ENCODE assay signal across 29 mouse cellular contexts in the genomic region with DNA sequence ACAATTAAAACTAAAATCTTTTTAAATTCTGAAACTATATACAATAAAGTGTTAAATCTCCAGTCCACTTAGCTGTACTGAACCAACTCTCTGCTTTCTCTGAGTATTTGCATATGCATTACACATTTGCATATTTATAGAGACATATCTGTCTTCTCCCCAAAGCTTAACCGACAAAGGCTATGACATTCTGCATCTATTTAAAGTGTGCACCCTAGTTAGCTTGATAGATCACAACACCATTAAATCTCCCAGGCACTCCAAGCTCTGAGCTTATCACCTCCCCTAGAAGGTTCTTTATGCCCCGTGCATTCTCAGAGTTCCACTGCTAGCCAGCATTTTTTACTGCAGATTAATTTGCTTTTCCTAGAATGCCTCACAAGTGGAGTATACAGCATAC. TPM values are rescaled to one million over a fixed set of nuclear protein-coding genes. Genes with fewer than 3 reads are reported as not detected.
A peak's percentile ranks its signal among the peaks of the same experiment; 100 is the strongest.
DNase-seq lines count a peak whose midpoint lies in the region; ATAC-seq lines count a peak whose summit lies in the region.
"Had no signal": no experiment of that assay in that cellular context is flagged by ENCODE, and none has a peak within 500 bp of the region (broad histone marks: within the 10 kb centered on the region; RNA-seq: fewer than 3 reads in every experiment).

No protein-coding gene starts in this region.

- H3K9ac ChIP-seq in forebrain, embryonic 16.5 days (replicated peaks; ENCODE audit: low read depth, low read length) = no peak overlapping the region
- H3K9ac ChIP-seq in forebrain, embryonic 12.5 days = no peak overlapping the region
- no peak overlapping the region for H3K9ac ChIP-seq in heart, embryonic 14.5 days (ENCODE audit: low read length)
- H3K9ac ChIP-seq in midbrain, embryonic 11.5 days (ENCODE audit: low read length) = no peak overlapping the region
- H3K9ac ChIP-seq: embryonic facial prominence, embryonic 12.5 days; hindbrain, embryonic 14.5 days; liver, embryonic 14.5 days; stomach, embryonic 15.5 days had no signal

- H3K36me3 ChIP-seq in forebrain, embryonic 16.5 days (ENCODE audit: control insufficient read depth, insufficient read depth) = no peaks in the 10 kb centered on the region
- no peaks in the 10 kb centered on the region for H3K36me3 ChIP-seq in forebrain, embryonic 12.5 days (replicated peaks)
- no peaks in the 10 kb centered on the region for H3K36me3 ChIP-seq in heart, embryonic 14.5 days (ENCODE audit: control insufficient read depth, insufficient read depth, low read length)
- H3K36me3 ChIP-seq in midbrain, embryonic 11.5 days (ENCODE audit: control insufficient read depth, insufficient read depth, low read length) = no peaks in the 10 kb centered on the region
- H3K36me3 ChIP-seq in midbrain, embryonic 10.5 days = no peaks in the 10 kb centered on the region
- H3K36me3 ChIP-seq: embryonic facial prominence, embryonic 12.5 days; stomach, embryonic 15.5 days had no signal

- H3K27ac ChIP-seq in forebrain, embryonic 16.5 days (ENCODE audit: low read length) = peak overlapping the region; percentile 4; the same call in 1 of the 2 replicates
- no peak overlapping the region for H3K27ac ChIP-seq in forebrain, embryonic 12.5 days
- peak overlapping the region; percentile 56 to 81 for H3K27ac ChIP-seq in heart, embryonic 14.5 days (replicated peaks in 1 of 2; ENCODE audit: control insufficient read depth in 1 of 2, insufficient read depth in 1 of 2, low read depth in 2 of 2, low read length in 2 of 2)
- no peak overlapping the region for H3K27ac ChIP-seq in midbrain, embryonic 11.5 days (ENCODE audit: low read depth, low read length)
- no peak overlapping the region for H3K27ac ChIP-seq in midbrain, embryonic 10.5 days (replicated peaks)
- H3K27ac ChIP-seq: embryonic facial prominence, embryonic 12.5 days; hindbrain, embryonic 14.5 days; liver, embryonic 14.5 days; macrophage; stomach, embryonic 15.5 days had no signal

- no peaks in the 10 kb centered on the region for H3K27me3 ChIP-seq in forebrain, embryonic 16.5 days (replicated peaks; ENCODE audit: control insufficient read depth, insufficient read depth, low read length)
- no peaks in the 10 kb centered on the region for H3K27me3 ChIP-seq in forebrain, embryonic 12.5 days
- H3K27me3 ChIP-seq in heart, embryonic 14.5 days (ENCODE audit: control insufficient read depth, insufficient read depth, low read length) = no peaks in the 10 kb centered on the region
- H3K27me3 ChIP-seq in midbrain, embryonic 11.5 days (ENCODE audit: control insufficient read depth, insufficient read depth, low read length) = no peaks in the 10 kb centered on the region
- no peaks in the 10 kb centered on the region for H3K27me3 ChIP-seq in midbrain, embryonic 10.5 days (ENCODE audit: low read depth, poor library complexity, severe bottlenecking)
- H3K27me3 ChIP-seq: embryonic facial prominence, embryonic 12.5 days; stomach, embryonic 15.5 days had no signal

- no peak overlapping the region for H3K4me3 ChIP-seq in forebrain, embryonic 16.5 days (replicated peaks; ENCODE audit: low read length)
- H3K4me3 ChIP-seq in forebrain, embryonic 12.5 days (replicated peaks) = no peak overlapping the region
- H3K4me3 ChIP-seq in heart, embryonic 14.5 days (ENCODE audit: control insufficient read depth in 1 of 2, insufficient read depth in 1 of 2, low read depth in 1 of 2, low read length in 2 of 2) = no peak overlapping the region
- no peak overlapping the region for H3K4me3 ChIP-seq in midbrain, embryonic 11.5 days (ENCODE audit: low read depth, low read length)
- no peak overlapping the region for H3K4me3 ChIP-seq in midbrain, embryonic 10.5 days
- H3K4me3 ChIP-seq: embryonic facial prominence, embryonic 12.5 days; stomach, embryonic 15.5 days had no signal

- ATAC-seq in forebrain, embryonic 16.5 days = peak; percentile 65
- ATAC-seq in forebrain, embryonic 12.5 days (ENCODE audit: low FRiP score) = no peak
- ATAC-seq in heart, embryonic 14.5 days (ENCODE audit: insufficient number of reproducible peaks, insufficient read depth, low FRiP score, low read depth) = no peak
- no peak for ATAC-seq in midbrain, embryonic 11.5 days (ENCODE audit: low FRiP score)
- ATAC-seq: CD4-positive, CD25-positive, alpha-beta regulatory T cell, adult 4 months; intestine, postnatal 0 days had no signal

- peaks cover 20% of the 10 kb centered on the region for H3K4me1 ChIP-seq in forebrain, embryonic 16.5 days (replicated peaks; ENCODE audit: control insufficient read depth, insufficient read depth, low read length)
- H3K4me1 ChIP-seq in forebrain, embryonic 12.5 days = 0 out of 2 replicates have a peak, but pooled peaks cover 8% of the 10 kb centered on the region
- H3K4me1 ChIP-seq in heart, embryonic 14.5 days (ENCODE audit: control insufficient read depth in 2 of 2, insufficient read depth in 2 of 2, low read length in 2 of 2) = peaks cover 8 to 22% of the 10 kb centered on the region in 2 experiments
- no peaks in the 10 kb centered on the region for H3K4me1 ChIP-seq in midbrain, embryonic 11.5 days (ENCODE audit: control insufficient read depth, insufficient read depth, low read length)
- H3K4me1 ChIP-seq in midbrain, embryonic 10.5 days = no peaks in the 10 kb centered on the region
- H3K4me1 ChIP-seq: embryonic facial prominence, embryonic 12.5 days; stomach, embryonic 15.5 days had no signal

- no peaks in the 10 kb centered on the region for H3K9me3 ChIP-seq in forebrain, embryonic 16.5 days (ENCODE audit: control insufficient read depth, low read length)
- H3K9me3 ChIP-seq in forebrain, embryonic 12.5 days = no peaks in the 10 kb centered on the region
- H3K9me3 ChIP-seq in heart, embryonic 14.5 days (ENCODE audit: control insufficient read depth, low read length) = no peaks in the 10 kb centered on the region
- H3K9me3 ChIP-seq in midbrain, embryonic 11.5 days (ENCODE audit: control insufficient read depth, low read length) = no peaks in the 10 kb centered on the region
- no peaks in the 10 kb centered on the region for H3K9me3 ChIP-seq in midbrain, embryonic 10.5 days (replicated peaks)
- H3K9me3 ChIP-seq: embryonic facial prominence, embryonic 12.5 days; stomach, embryonic 15.5 days had no signal

- no peak for DNase-seq in heart, adult 18-20 months
- DNase-seq in midbrain, embryonic 11.5 days (ENCODE audit: low spot score, missing footprints) = peak; percentile 26
- DNase-seq in midbrain, embryonic 10.5 days (ENCODE audit: low spot score) = no peak
- no peak for DNase-seq in thymus, postnatal 0 days (ENCODE audit: low spot score)
- DNase-seq: adrenal gland, postnatal 14 days; cerebellum, adult 11-12 months; cerebellum, adult 9-11 months; embryo, embryonic 11 days; kidney, adult 9 months; kidney, postnatal 10 days; layer of hippocampus, postnatal 36 days; left cerebral cortex, postnatal 4 days; liver; lung, adult 2 months; lung, postnatal 10 days; right cerebral cortex, postnatal 25 days; thymus, postnatal 14 days had no signal

- H3K4me2 ChIP-seq in forebrain, embryonic 16.5 days (ENCODE audit: low read length) = no peak overlapping the region
- H3K4me2 ChIP-seq in forebrain, embryonic 12.5 days = no peak overlapping the region
- H3K4me2 ChIP-seq in heart, embryonic 14.5 days (ENCODE audit: low read length) = 0 out of 2 replicates have a peak overlapping the region, but pooled peaks have one; percentile 7
- H3K4me2 ChIP-seq in midbrain, embryonic 11.5 days = no peak overlapping the region
- H3K4me2 ChIP-seq: embryonic facial prominence, embryonic 12.5 days; hindbrain, embryonic 14.5 days; stomach, embryonic 15.5 days had no signal

- WGBS in forebrain, embryonic 16.5 days = 20% methylated on average over 2 of the region's 2 CpGs
- 45% methylated on average over 2 of the region's 2 CpGs for WGBS in forebrain, embryonic 12.5 days
- 12% methylated on average over 2 of the region's 2 CpGs for WGBS in heart, embryonic 14.5 days
- 62% methylated on average over 2 of the region's 2 CpGs for WGBS in midbrain, embryonic 11.5 days
- WGBS in midbrain, embryonic 10.5 days = 67% methylated on average over 2 of the region's 2 CpGs

RNA-seq across cellular contexts. Expression of gene Dleu7, which starts 16.2 kb away (rescaled TPM):
- 21.0 and 21.3 TPM in 2 replicates for polyA plus RNA-seq in forebrain, embryonic 16.5 days (2015; fragmentation: Nextera tagmentation; extraction: Ambion mirVana)
- 9.1 and 10.2 TPM in 2 replicates for polyA plus RNA-seq in forebrain, embryonic 12.5 days (2016; fragmentation: Nextera tagmentation; extraction: Ambion mirVana)
- 0.78 and 0.80 TPM in 2 replicates for polyA plus RNA-seq in heart, embryonic 14.5 days (2014; fragmentation: Nextera tagmentation; extraction: Ambion mirVana)
- not detected for total RNA-seq in heart, adult 18-20 months (2021)
- 3.7 and 5.1 TPM in 2 replicates for polyA plus RNA-seq in midbrain, embryonic 11.5 days (2014; fragmentation: Nextera tagmentation; extraction: Ambion mirVana)
- polyA plus RNA-seq in midbrain, embryonic 10.5 days (2016; fragmentation: Nextera tagmentation; extraction: Ambion mirVana) = 4.1 and 4.6 TPM in 2 replicates
- 5.6 and 6.4 TPM in 2 replicates for polyA plus RNA-seq in thymus, postnatal 0 days (2015; fragmentation: Nextera tagmentation; extraction: Ambion mirVana)
- total RNA-seq: adrenal gland, postnatal 14 days; gastrocnemius, adult 8-10 months; neutrophil, adult 5-6 weeks had no signal
- polyA plus RNA-seq: CD4-positive, CD25-positive, alpha-beta regulatory T cell, adult 4 months; lung, adult 2 months; macrophage had no signal

RNA-seq across cellular contexts. Expression of gene Rnaseh2b, which starts 16.6 kb away (rescaled TPM):
- polyA plus RNA-seq in forebrain, embryonic 16.5 days (2015; fragmentation: Nextera tagmentation; extraction: Ambion mirVana) = 47.9 and 64.0 TPM in 2 replicates
- 78.8 and 80.8 TPM in 2 replicates for polyA plus RNA-seq in forebrain, embryonic 12.5 days (2016; fragmentation: Nextera tagmentation; extraction: Ambion mirVana)
- 68.9 and 70.4 TPM in 2 replicates for polyA plus RNA-seq in heart, embryonic 14.5 days (2014; fragmentation: Nextera tagmentation; extraction: Ambion mirVana)
- total RNA-seq in heart, adult 18-20 months (2021) = 1 to 10 TPM; 7.4 to 9.4 TPM
- 78.1 and 89.3 TPM in 2 replicates for polyA plus RNA-seq in midbrain, embryonic 11.5 days (2014; fragmentation: Nextera tagmentation; extraction: Ambion mirVana)
- polyA plus RNA-seq in midbrain, embryonic 10.5 days (2016; fragmentation: Nextera tagmentation; extraction: Ambion mirVana) = 65.0 and 76.1 TPM in 2 replicates
- polyA plus RNA-seq in thymus, postnatal 0 days (2015; fragmentation: Nextera tagmentation; extraction: Ambion mirVana) = 128 and 130 TPM in 2 replicates

Comparison
In these comparisons a context has a peak if more than half of its experiments do, and no peak if none do; other contexts are left out.
1. H3K27ac ChIP-seq: peak in forebrain, embryonic 16.5 days (single experiment) and heart, embryonic 14.5 days (2 of 2); none in forebrain, embryonic 12.5 days (single experiment), midbrain, embryonic 11.5 days (single experiment) and midbrain, embryonic 10.5 days (single experiment).